Mouse (Mus musculus): ENCODE measurements around the gene Heca.

DNA sequence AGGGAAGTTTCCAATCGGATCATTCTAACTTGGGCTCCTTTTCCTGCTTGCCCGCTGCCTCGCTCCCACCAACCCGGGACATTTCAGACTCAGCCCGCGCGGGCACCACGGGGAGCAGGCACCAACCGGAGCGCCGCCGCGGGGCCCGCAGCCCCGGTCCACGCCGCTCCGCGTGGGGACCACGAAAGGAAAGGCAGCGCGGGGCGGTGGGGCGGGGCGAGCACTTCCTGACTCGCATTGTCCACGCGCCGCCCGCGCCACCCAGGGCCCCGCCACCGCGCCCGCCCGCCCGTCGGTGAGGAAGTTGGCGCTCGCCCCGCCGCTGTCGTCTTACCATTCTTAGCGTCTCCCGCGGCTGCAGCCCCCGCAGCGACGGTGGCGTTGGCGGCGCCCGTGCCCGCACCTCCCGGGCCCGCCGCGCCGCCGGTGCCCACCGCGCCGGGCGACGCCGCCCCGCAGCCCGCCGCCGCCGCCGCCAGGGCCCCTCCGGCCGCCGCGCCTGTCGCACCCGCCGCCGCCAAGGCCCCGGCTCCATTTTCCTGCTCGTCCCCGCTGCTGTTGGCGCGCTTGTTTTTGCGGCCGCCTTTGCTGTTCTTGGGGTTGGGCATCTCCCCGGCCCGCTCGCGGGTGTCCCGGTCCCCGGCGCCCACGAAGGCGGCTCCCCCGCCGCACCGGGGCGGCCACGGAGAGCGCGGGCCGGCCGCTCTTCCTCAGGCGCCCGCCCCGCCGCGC, 526 bp downstream of the Heca start:
- no peak for TF ChIP-seq CTCF (conservative IDR thresholded peaks at IDR 0.05; ENCODE audit: low read length)
- TF ChIP-seq POU5F1 (IDR thresholded peaks at IDR 0.05; ENCODE audit: borderline replicate concordance, low read length): no peak
- no peak for TF ChIP-seq NANOG (IDR thresholded peaks at IDR 0.05; ENCODE audit: borderline replicate concordance, low read length)

All from E14TG2a.4 (cell line).